Mouse (Mus musculus) heart, adult 8-10 months (tissue): ENCODE results near the gene Fndc10. TPM values are rescaled to one million over a fixed set of nuclear protein-coding genes. Genes with fewer than 3 reads are reported as not detected.
"Not testable (repeated sequence)": the region's sequence is repeated elsewhere in the genome, so short reads cannot be mapped to it uniquely, and the experiment has no call there.

Source experiments
- DNase-seq: peaks from one replicate; pipeline ENCODE4 v3.0.0; 2022; ENCODE audit warnings: low spot score
- total RNA-seq, 4 experiments: library from RNA; stranded (reverse); gene quantifications; 2 replicates each; pipeline ENCODE4 v1.2.4; 2022

Fndc10 gene
- total RNA-seq = 1 to 10 TPM in 3 of 4 experiments, under 1 TPM in 1; 0.98 to 2.4 (median 1.3) TPM

GRCm38 (mm10) chr4:155694111-155694481 lies at the start of gene Fndc10:
Gene Fndc10, plus strand, starts transcription at chr4:155694342.
- DNase-seq = peak; percentile 50

DNA sequence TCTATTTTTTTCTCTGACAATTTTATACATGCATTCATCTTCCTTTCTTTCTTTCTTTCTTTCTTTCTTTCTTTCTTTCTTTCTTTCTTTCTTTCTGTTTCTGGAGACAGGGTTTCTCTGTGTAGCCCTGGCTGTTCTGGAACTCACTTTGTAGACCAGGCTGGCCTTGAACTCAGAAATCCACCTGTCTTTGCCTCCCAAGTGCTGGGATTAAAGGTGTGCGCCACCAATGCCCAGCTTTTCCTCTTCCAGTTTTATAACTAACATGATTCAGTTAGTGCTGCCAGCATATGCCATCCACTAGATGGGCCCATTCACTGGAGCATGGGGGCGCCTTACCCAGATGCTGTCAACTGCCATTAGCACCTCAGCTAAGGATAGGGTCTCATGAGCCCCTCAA lies 48.8 kb upstream of the Fndc10 start, which contains the start of gene Gm10563:
Gene Gm10563 (minus strand): TSS at position 101 of the 400 bp plus-strand sequence.
- DNase-seq = not testable (repeated sequence)

GRCm38 (mm10) chr4:155645721-155646120 lies 48.4 kb upstream of the Fndc10 start:
- DNase-seq = no peak

DNA sequence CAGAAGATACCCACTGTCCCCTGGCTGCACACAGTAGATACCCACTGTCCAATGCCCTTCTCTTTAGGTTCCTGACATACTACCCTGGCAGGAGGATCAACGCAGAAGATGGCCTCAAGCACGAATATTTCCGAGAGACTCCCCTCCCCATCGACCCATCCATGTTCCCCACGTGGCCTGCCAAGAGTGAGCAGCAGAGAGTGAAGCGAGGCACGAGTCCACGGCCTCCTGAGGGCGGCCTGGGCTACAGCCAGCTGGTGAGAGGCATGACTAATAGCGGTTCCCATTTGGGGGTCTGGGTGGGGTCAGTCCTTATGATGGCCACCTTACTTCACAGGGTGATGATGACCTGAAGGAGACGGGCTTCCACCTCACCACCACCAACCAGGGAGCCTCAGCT lies 44.8 kb upstream of the Fndc10 start:
- DNase-seq = no peak

- DNase-seq = peak; percentile 31
Measured at GRCm38 (mm10) chr4:155651553-155652269, 42.4 kb upstream of the Fndc10 start.

DNA sequence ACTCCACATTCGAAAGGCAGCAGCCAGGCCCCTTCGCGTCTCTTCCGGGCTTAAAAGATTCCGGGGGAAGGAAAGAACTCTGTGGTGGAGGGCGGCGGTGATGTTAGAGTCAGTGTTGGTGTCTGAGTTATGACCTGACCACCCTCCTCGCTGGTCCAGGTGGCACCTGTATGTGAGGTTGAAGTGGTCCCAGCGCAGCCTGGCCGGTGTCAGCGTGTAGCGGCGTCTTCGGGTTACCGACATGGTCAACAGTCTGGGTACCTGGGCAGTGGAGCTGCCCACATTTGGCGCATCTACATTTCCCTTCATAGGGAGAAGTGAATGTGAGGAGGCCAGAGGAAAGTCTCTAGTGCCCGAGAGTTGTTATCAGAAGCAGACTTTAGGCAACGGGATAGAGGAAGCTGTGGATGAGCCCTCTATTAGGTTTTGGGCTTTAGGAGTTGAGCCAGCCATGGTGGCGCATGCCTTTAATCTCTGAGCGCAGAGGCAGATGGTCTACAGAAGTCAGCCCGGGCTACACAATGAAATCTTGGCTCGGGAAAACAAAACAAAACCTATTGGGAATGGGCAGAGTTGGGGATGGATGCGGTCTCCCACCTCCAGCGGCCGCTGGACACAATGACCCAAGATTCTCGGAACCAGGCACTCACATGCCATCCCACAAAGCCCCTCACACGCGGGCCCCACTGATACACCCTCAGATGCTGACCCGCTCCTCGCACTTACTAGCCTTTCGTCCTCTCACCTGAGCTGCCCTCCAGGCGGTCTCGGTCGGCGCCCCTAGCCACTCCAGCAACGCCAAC lies 41.7 kb upstream of the Fndc10 start:
- DNase-seq = no peak

GRCm38 (mm10) chr4:155653086-155653450 lies 41.1 kb upstream of the Fndc10 start, which contains the start of gene Mmp23:
Gene Mmp23, minus strand, starts transcription at chr4:155653384.
- DNase-seq = peak; percentile 36

GRCm38 (mm10) chr4:155653451-155654182 lies 40.5 kb upstream of the Fndc10 start:
- no peak for DNase-seq

DNA sequence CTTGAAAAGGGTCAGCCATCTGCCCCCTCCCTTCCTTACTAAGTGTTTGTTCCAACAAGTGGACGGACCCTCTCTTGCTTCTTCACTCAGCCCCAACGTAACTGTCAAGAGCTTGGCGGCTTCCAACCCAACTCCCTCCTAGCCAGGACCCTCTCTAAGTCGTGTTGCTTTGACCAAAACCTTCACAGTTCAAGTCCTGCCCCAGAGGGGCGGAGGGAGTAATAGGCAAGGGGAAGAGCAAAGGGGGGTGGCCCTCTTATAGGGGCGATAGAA lies 40.0 kb upstream of the Fndc10 start:
- DNase-seq = no peak

GRCm38 (mm10) chr4:155654456-155655298 lies 39.5 kb upstream of the Fndc10 start:
- DNase-seq = no peak

DNA sequence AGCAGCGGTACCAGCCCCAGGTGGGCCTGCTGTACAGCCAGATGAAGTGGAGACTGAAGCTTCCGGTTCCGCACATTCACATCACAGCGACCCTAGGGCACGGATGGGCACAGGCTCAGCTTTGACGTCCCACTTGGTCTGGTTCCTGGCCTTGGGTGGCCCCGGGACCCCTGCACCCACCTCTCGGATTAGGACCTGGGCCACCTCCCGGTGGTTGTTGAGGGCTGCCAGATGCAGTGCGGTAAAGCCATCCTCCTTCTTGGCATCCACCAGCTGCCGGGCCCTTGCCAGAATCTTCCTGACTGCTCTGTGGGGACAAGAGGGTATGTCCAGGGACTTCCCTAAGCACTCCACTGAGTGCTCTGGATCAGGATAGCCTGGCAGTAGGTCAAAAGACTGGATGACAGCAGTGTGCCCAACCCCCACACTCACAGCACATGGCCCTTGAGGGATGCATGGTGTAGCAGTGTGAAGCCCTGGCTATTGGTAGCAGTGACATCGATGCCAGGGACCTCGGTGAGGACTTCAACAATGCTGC lies 37.9 kb upstream of the Fndc10 start:
- DNase-seq = no peak

- DNase-seq = no peak
Measured at GRCm38 (mm10) chr4:155658961-155659360, 35.2 kb upstream of the Fndc10 start.

GRCm38 (mm10) chr4:155660641-155661040 lies 33.5 kb upstream of the Fndc10 start:
- DNase-seq = no peak

DNA sequence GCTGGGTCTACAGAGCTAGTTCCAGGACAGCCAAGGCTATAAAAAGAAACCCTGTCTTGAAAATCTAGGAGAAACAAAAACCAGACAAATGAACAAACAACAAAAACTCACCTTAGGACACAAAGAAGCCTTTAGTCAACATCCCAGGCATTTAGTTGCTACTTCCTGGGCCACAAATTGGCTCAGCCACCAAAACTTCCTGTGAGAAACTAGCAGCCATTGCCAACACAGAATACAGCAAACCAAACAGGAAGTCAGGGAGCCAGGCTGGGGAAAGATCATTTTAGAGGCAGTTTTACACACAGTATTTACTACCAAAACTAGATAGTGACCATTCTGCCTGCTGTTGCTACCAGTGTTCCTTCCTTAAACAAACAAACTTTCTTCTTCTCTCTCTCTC lies 27.2 kb upstream of the Fndc10 start:
- DNase-seq = no peak

DNA sequence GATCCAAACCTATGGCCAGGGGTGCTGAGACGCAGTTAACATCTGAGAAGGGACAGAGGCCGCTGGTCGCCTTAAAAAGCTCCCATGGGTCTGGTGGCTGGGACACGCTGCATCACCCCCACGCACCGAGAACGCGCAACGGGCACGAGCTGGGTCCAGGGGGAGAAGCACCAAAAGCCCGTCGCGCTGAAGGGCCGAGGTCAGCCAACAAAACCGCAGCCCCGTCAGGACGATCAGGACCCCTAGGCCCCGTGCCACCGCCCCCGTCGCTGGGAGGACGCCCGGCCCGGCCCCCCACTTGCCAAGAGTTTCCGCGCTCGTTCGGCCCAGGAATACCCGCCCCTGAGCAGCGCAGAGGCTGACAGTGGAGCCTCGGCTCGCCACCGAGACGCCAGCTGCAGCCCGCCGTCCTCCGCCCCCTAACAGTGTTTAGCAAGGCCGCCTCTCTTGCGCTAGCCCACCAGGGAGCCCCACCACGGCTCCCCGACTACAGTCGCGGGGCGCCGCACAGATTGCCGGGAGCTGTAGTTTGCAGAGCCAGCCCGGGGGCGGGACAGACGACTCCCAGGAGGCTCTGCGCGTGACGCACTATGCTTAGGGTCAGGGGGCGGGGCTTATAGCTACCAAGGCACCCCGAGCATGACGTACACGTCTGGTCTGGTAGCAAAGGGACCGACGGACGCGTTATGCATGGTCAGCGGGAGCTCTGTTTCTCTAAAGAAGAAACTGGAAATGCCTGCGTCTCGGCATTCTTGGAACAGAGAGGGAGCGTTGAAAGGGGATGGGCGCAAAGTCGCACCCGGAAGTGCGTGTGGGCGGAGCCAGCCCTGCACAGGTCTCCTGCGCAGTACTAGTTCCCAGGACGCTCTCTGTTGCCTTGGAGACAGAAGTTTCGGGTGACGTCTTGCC lies 25.2 kb upstream of the Fndc10 start, which contains the start of gene Mib2:
Gene Mib2 (minus strand): TSS at position 510 of the 909 bp plus-strand sequence.
- peak; percentile 96 for DNase-seq

DNA sequence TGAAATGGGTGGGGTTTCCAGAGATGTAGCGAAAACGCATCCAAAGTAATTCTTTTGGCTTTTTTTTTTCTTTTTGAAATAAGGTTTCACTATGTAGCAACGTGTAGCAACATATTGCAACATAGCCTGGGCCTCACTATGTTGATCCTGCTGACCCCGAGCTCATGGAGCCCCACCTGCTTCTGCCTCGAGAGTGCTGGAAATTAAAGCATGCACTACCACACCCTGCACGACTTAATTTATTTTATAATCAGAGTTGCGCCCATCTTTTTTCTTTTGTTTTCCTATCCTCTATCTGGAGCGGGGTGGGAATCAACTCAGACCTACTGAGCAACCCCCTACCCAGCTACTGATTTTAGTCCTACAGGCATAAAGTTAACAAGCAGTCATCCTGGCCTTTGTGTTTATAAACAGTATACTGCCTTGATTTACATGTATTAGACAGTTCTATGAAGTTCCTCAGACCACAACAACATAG lies 24.5 kb upstream of the Fndc10 start:
- DNase-seq = no peak

DNA sequence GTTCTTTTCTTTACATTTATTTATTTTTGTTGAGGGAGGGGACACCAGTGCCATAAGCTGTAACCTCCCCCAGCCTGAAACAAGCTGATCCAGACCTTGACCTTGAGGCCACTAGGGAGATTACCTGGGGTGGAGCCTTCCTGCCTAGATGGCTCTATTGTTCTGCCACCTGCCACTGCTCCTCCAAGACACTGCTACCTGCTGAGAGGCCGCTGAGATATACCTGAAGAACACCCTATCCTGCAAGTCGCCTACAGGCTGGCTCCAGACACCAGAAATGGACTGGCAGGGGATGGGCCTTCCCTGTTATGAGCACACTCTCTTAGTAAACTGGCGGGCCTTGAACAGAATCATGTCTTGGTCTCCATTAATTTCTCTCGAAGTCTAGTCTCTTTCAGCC lies 23.9 kb upstream of the Fndc10 start:
- DNase-seq = not testable (repeated sequence)

DNA sequence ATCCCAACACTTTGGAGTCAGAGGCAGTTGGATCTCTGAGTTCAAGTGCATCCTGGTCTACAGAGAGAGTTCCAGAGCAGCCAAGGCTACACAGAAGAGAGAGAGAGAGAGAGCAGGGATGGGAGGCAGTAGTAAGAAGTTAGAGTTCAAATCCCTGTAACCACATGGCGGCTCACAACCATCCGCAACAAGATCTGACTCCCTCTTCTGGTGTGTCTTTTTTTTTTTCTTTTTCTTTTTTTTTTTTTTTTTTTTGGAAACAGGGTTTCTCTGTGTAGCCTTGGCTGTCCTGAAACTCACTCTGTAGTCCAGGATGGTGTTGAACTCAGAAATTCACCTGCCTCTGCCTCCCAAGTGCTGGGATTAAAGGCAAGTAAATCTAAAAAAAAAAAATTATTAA lies 22.1 kb upstream of the Fndc10 start:
- DNase-seq = no peak

- no peak for DNase-seq
Measured at GRCm38 (mm10) chr4:155675991-155676390, 18.2 kb upstream of the Fndc10 start.
